Mouse (Mus musculus) inflammation-experienced regulatory T-cells, adult 6 months (primary cell): ENCODE data around the gene Hist1h2bl. TPM values are rescaled to one million over a fixed set of nuclear protein-coding genes. Genes with fewer than 3 reads are reported as not detected.
"Not testable (repeated sequence)": the region's sequence is repeated elsewhere in the genome, so short reads cannot be mapped to it uniquely, and the experiment has no call there.

Experiments
- ATAC-seq: one replicate; pipeline ENCODE4 v1.8.0; 2017
- polyA plus RNA-seq, 3 experiments: library from polyadenylated mRNA; unstranded; fragments of 100-300 nt; shearing (Covaris generic); gene quantifications; one replicate each; pipeline ENCODE4 v1.2.1; 2017

Hist1h2bl gene
- polyA plus RNA-seq, 3 experiments from 2014 or later: not detected

- no peak for ATAC-seq
Measured at GRCm38 (mm10) chr13:21722373-21722925, 6.5 kb upstream of the Hist1h2bl start.

DNA sequence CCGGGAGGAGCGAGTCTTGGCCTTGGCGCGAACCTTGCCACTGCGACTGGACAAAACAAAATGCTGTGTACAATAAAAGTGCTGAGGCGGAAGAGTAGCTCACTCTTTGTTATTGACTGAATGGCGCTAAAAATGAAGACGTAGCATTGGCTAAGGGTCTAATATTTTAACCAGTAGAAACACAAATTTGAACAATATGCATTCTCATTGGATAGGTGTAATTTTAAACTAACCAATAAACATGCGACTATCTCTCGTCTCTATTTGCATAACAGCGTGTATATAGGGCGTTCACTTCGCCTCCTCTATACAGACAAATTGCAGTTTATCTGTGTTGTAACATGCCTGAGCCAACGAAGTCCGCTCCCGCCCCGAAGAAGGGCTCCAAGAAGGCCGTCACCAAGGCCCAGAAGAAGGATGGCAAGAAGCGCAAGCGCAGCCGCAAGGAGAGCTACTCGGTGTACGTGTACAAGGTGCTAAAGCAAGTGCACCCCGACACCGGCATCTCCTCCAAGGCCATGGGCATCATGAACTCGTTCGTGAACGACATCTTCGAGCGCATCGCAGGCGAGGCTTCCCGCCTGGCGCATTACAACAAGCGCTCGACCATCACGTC is 5.9 kb upstream of the Hist1h2bl start, which contains the start of gene Hist1h2bm:
Gene Hist1h2bm (plus strand): TSS at position 288 of the 616 bp plus-strand sequence.
- peak; percentile 95 for ATAC-seq

DNA sequence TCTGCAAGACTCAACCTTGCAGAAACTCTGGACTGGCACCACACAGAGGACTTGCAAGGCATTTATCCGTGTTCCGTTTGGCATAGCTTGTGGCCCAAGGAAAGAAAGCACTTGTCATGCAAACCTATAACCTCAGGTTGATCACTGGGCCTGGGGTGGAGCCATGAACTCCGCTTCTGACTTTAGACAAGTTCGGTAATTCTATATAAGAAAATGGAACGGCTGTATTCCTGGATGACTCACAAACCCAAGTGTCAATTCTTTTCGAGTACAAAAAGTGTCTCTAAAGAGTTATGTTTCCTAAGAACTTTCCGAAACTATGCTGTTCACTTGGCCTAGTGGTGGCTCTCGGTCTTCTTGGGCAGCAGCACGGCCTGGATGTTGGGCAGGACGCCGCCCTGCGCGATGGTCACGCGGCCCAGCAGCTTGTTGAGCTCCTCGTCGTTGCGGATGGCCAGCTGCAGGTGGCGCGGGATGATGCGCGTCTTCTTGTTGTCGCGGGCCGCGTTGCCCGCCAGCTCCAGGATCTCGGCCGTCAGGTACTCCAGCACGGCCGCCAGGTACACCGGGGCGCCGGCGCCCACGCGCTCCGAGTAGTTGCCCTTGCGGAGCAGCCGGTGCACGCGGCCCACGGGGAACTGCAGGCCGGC is 5.3 kb upstream of the Hist1h2bl start:
- peak; percentile 6 for ATAC-seq

GRCm38 (mm10) chr13:21718381-21719080 is 2.6 kb upstream of the Hist1h2bl start:
- no peak for ATAC-seq

- peak; percentile 58 for ATAC-seq
Measured at GRCm38 (mm10) chr13:21717397-21718357, 1.7 kb upstream of the Hist1h2bl start, which contains the start of gene Hist1h3h. Gene Hist1h3h (plus strand): TSS chr13:21717659.

DNA sequence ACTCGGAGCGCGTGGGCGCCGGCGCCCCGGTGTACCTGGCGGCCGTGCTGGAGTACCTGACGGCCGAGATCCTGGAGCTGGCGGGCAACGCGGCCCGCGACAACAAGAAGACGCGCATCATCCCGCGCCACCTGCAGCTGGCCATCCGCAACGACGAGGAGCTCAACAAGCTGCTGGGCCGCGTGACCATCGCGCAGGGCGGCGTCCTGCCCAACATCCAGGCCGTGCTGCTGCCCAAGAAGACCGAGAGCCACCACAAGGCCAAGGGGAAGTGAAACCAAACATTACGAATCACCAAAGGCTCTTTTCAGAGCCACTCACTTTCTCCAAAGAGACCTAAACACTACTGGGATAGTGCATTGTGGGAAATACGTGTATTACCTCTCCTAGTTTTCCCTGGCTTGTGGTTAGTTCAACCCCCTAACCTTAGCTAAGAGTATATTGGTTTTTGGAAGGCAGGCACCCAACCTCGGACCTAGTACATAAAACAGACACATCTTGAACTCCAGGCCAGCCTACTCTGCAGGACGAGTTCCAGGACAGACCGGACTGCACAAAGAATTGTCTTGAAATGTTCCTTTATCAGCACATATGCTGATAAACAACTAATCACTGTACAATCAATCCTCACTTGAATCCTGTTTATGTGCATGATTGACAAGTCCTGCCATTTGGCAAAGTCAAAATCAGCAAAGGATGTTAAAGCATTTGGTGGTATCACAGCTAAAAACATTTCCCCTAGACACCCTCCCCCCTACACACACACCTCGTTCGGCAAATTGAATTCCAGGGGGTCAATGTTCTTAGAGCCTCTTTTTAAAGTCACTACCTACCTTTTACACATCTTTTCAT is 823 bp upstream of the Hist1h2bl start:
- not testable (repeated sequence) for ATAC-seq

GRCm38 (mm10) chr13:21715131-21715863 is 646 bp downstream of the Hist1h2bl start:
- ATAC-seq: no peak

DNA sequence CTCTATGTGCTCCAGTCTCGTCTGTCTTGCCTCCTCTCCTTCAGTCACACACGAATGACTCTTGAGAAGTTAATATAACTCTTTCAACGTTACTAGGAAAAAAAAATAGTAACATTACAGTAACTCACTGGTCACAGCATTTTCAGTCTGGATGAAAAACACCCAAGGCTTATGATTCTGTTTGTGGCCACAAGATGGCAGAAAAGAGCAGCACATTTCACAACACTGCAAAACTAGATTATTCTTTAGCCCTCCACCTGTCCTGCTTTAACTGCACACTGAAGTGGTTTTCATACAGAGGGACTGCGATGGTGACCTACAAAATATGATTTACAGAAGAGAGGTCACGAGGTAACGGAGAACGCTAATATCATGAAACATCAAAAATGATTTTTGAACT is 1.2 kb downstream of the Hist1h2bl start:
- ATAC-seq: peak; percentile 16

DNA sequence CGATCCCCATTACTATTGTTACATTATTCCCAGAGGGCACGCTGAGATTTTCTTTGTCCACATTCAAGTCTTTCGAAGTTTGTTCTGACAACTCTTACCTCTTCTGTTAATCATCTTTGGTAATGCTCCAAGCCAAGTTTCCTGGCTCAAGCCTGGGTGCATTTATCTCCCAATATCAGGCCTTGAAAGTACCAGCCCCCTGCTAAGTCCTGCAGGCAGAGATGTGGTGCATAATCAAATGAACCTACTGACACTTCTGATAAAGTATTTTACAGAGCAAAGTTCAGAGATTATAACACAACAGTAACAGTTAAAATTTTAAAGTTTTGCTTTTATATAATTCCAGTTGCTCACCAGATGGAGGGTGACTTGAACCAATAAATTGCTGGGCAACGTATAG is 4.2 kb downstream of the Hist1h2bl start:
- no peak for ATAC-seq

GRCm38 (mm10) chr13:21710821-21711525 is 5.0 kb downstream of the Hist1h2bl start:
- peak; percentile 72 for ATAC-seq

GRCm38 (mm10) chr13:21710031-21710711 is 5.8 kb downstream of the Hist1h2bl start:
- peak; percentile 67 for ATAC-seq

GRCm38 (mm10) chr13:21706669-21707068 is 9.3 kb downstream of the Hist1h2bl start:
- ATAC-seq: no peak

GRCm38 (mm10) chr13:21697811-21698210 is 18.1 kb downstream of the Hist1h2bl start, which contains the start of gene Olfr1359:
Gene Olfr1359 (plus strand): TSS chr13:21698111.
- ATAC-seq: no peak

DNA sequence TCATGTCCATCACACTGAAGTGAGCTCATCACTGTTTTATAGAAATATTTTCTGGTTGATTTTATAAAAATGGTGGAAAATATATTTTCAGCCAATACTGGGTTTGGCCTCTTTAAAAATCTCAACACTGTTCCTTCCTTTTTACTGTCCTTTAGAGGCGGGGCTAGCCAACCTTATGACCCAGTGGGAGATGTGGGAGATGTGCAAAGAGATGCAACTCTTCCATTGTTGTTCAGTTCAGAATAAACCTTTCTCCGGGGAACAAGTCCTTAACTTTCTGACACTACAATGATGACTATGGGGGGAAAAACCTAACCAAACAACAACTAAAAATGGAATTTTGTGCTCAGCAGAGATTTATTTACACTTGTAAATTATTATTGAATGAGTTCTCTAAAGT is 38.6 kb downstream of the Hist1h2bl start, which contains the start of gene Olfr1360:
Gene Olfr1360 (minus strand): TSS at position 101 of the 400 bp plus-strand sequence.
- ATAC-seq: no peak
